Mouse (Mus musculus): ENCODE measurements around the gene Sgcb. TPM values are rescaled to one million over a fixed set of nuclear protein-coding genes. Genes with fewer than 3 reads are reported as not detected.
"Not testable (repeated sequence)": the region's sequence is repeated elsewhere in the genome, so short reads cannot be mapped to it uniquely, and the experiment has no call there.

Gene Sgcb
- total RNA-seq, 2 experiments from 2014 or later = 3.7 to 7.3 TPM

- ATAC-seq (replicated peaks; ENCODE audit: poor library complexity) = no peak
These were observed 62.1 kb downstream of the Sgcb start for GRCm38 (mm10) chr5:73585212-73586115.

GRCm38 (mm10) chr5:73584011-73584410, 63.6 kb downstream of the Sgcb start:
- not testable (repeated sequence) for ATAC-seq (replicated peaks; ENCODE audit: poor library complexity)

Other genes with a start within 250 kb of the Sgcb start
- gene Cwh43, start 241.7 kb downstream of the Sgcb start, total RNA-seq (2015) = not detected in 2 replicates
- not detected in 2 replicates for gene Cwh43, start 241.7 kb downstream of the Sgcb start, total RNA-seq (2017)
- gene Dcun1d4, start 166.8 kb downstream of the Sgcb start, total RNA-seq (2015) = 3.5 and 11.1 TPM in 2 replicates
- 6.6 and 19.9 TPM in 2 replicates for gene Dcun1d4, start 166.8 kb downstream of the Sgcb start, total RNA-seq (2017)
- gene Lrrc66, start 15.3 kb downstream of the Sgcb start, total RNA-seq (2015) = 0.96 and 1.4 TPM in 2 replicates
- gene Lrrc66, start 15.3 kb downstream of the Sgcb start, total RNA-seq (2017) = 0.96 and 10.0 TPM in 2 replicates
- 0.07 TPM in 1 of 2 replicates, not detected in the other for gene Spata18, start 3.6 kb upstream of the Sgcb start, total RNA-seq (2015)
- not detected in 2 replicates for gene Spata18, start 3.6 kb upstream of the Sgcb start, total RNA-seq (2017)

All from megakaryocyte progenitor cell, adult 5-6 weeks (primary cell).